Mouse (Mus musculus): ENCODE measurements around the gene Usf2. TPM values are rescaled to one million over a fixed set of nuclear protein-coding genes. Genes with fewer than 3 reads are reported as not detected.

The Usf2 gene
- polyA plus RNA-seq, 1 experiment from 2014 or later: 20.5 TPM

GRCm38 (mm10) chr7:30962862-30963261, 6.3 kb upstream of the Usf2 start:
- H3K4me3 ChIP-seq (ENCODE audit: low read length): no peak overlapping the region

GRCm38 (mm10) chr7:30959786-30960349, 3.3 kb upstream of the Usf2 start:
- Histone ChIP-seq H3K4me1 (replicated peaks; ENCODE audit: control insufficient read depth, insufficient read depth, low read length) (peaks cover 10% of the 10 kb centered on the region), H3K36me3 (ENCODE audit: control insufficient read depth, insufficient read depth, low read length) (no peaks in the 10 kb centered on the region; the same call in 1 of the 2 replicates), H3K27ac (ENCODE audit: low read length) (no peak overlapping the region), H3K9me3 (ENCODE audit: control insufficient read depth, low read length) (no peaks in the 10 kb centered on the region), H3K27me3 (ENCODE audit: control insufficient read depth, insufficient read depth, low read depth, low read length) (no peaks in the 10 kb centered on the region), H3K4me2 (ENCODE audit: low read depth, low read length) (no peak overlapping the region), H3K4me3 (ENCODE audit: low read length) (no peak overlapping the region), H3K9ac (ENCODE audit: low read length) (no peak overlapping the region)
- no peak for ATAC-seq (ENCODE audit: low read depth)
- 88% methylated on average over 6 of the region's 6 CpGs for WGBS

More at GRCm38 (mm10) chr7:30962862-30963261, 6.3 kb upstream of the Usf2 start:
- Histone ChIP-seq H3K9me3 (ENCODE audit: control insufficient read depth, low read length) (no peaks in the 10 kb centered on the region), H3K36me3 (ENCODE audit: control insufficient read depth, insufficient read depth, low read length) (no peaks in the 10 kb centered on the region; the same call in 1 of the 2 replicates), H3K4me2 (ENCODE audit: low read depth, low read length) (no peak overlapping the region), H3K27ac (ENCODE audit: low read length) (no peak overlapping the region), H3K4me1 (replicated peaks; ENCODE audit: control insufficient read depth, insufficient read depth, low read length) (peaks cover 4% of the 10 kb centered on the region; the same call in 1 of the 2 replicates), H3K27me3 (ENCODE audit: control insufficient read depth, insufficient read depth, low read depth, low read length) (no peaks in the 10 kb centered on the region), H3K9ac (ENCODE audit: low read length) (no peak overlapping the region)
- WGBS: 90% methylated on average over 5 of the region's 5 CpGs
- no peak for ATAC-seq (ENCODE audit: low read depth)

- H3K9ac ChIP-seq (ENCODE audit: low read length): no peak overlapping the region
- no peak overlapping the region for H3K4me2 ChIP-seq (ENCODE audit: low read depth, low read length)
- H3K4me3 ChIP-seq (ENCODE audit: low read length): no peak overlapping the region
- peaks cover 10% of the 10 kb centered on the region for H3K4me1 ChIP-seq (replicated peaks; ENCODE audit: control insufficient read depth, insufficient read depth, low read length)
- H3K27me3 ChIP-seq (ENCODE audit: control insufficient read depth, insufficient read depth, low read depth, low read length): no peaks in the 10 kb centered on the region
- peaks cover 8% of the 10 kb centered on the region for H3K36me3 ChIP-seq (ENCODE audit: control insufficient read depth, insufficient read depth, low read length)
- no peaks in the 10 kb centered on the region for H3K9me3 ChIP-seq (ENCODE audit: control insufficient read depth, low read length)
- no peak overlapping the region for H3K27ac ChIP-seq (ENCODE audit: low read length)
- no peak for ATAC-seq (ENCODE audit: low read depth)
- WGBS: 95% methylated on average over 9 of the region's 9 CpGs
These were observed 2.4 kb upstream of the Usf2 start for GRCm38 (mm10) chr7:30958866-30959487.

GRCm38 (mm10) chr7:30958109-30958865, 1.7 kb upstream of the Usf2 start:
- Histone ChIP-seq H3K9me3 (ENCODE audit: control insufficient read depth, low read length) (no peaks in the 10 kb centered on the region), H3K4me3 (ENCODE audit: low read length) (peak overlapping the region; percentile 81), H3K4me2 (ENCODE audit: low read depth, low read length) (peak overlapping the region; percentile 88), H3K27ac (ENCODE audit: low read length) (peak overlapping the region; percentile 98), H3K4me1 (replicated peaks; ENCODE audit: control insufficient read depth, insufficient read depth, low read length) (peaks cover 10% of the 10 kb centered on the region), H3K27me3 (ENCODE audit: control insufficient read depth, insufficient read depth, low read depth, low read length) (no peaks in the 10 kb centered on the region), H3K36me3 (ENCODE audit: control insufficient read depth, insufficient read depth, low read length) (peaks cover 15% of the 10 kb centered on the region), H3K9ac (ENCODE audit: low read length) (peak overlapping the region; percentile 98)
- WGBS: 66% methylated on average over 28 of the region's 28 CpGs
- no peak for ATAC-seq (ENCODE audit: low read depth)

GRCm38 (mm10) chr7:30957367-30957783, 772 bp upstream of the Usf2 start:
- under 1% methylated on average over 43 of the region's 43 CpGs for WGBS
- Histone ChIP-seq H3K4me2 (ENCODE audit: low read depth, low read length) (peak overlapping the region; percentile 88), H3K4me3 (ENCODE audit: low read length) (peak overlapping the region; percentile 81), H3K27me3 (ENCODE audit: control insufficient read depth, insufficient read depth, low read depth, low read length) (no peaks in the 10 kb centered on the region), H3K36me3 (ENCODE audit: control insufficient read depth, insufficient read depth, low read length) (peaks cover 24% of the 10 kb centered on the region), H3K27ac (ENCODE audit: low read length) (peak overlapping the region; percentile 98), H3K9ac (ENCODE audit: low read length) (peak overlapping the region; percentile 98), H3K4me1 (replicated peaks; ENCODE audit: control insufficient read depth, insufficient read depth, low read length) (peaks cover 10% of the 10 kb centered on the region), H3K9me3 (ENCODE audit: control insufficient read depth, low read length) (no peaks in the 10 kb centered on the region)
- peak; percentile 65 for ATAC-seq (ENCODE audit: low read depth)

- Histone ChIP-seq H3K36me3 (ENCODE audit: control insufficient read depth, insufficient read depth, low read length) (peaks cover 30% of the 10 kb centered on the region), H3K9ac (ENCODE audit: low read length) (peak overlapping the region; percentile 98), H3K27ac (ENCODE audit: low read length) (peak overlapping the region; percentile 98), H3K9me3 (ENCODE audit: control insufficient read depth, low read length) (no peaks in the 10 kb centered on the region), H3K4me3 (ENCODE audit: low read length) (peak overlapping the region; percentile 81), H3K4me1 (replicated peaks; ENCODE audit: control insufficient read depth, insufficient read depth, low read length) (peaks cover 10% of the 10 kb centered on the region), H3K27me3 (ENCODE audit: control insufficient read depth, insufficient read depth, low read depth, low read length) (no peaks in the 10 kb centered on the region), H3K4me2 (ENCODE audit: low read depth, low read length) (peak overlapping the region; percentile 88)
- peak; percentile 41 for ATAC-seq (ENCODE audit: low read depth)
- WGBS: 0% methylated on average over 4 of the region's 49 CpGs
These were observed 249 bp downstream of the Usf2 start for GRCm38 (mm10) chr7:30956357-30956751.

GRCm38 (mm10) chr7:30955584-30956356, 833 bp downstream of the Usf2 start:
- Histone ChIP-seq H3K4me3 (ENCODE audit: low read length) (peak overlapping the region; percentile 81), H3K9me3 (ENCODE audit: control insufficient read depth, low read length) (no peaks in the 10 kb centered on the region), H3K9ac (ENCODE audit: low read length) (peak overlapping the region; percentile 98), H3K36me3 (ENCODE audit: control insufficient read depth, insufficient read depth, low read length) (peaks cover 33% of the 10 kb centered on the region), H3K4me2 (ENCODE audit: low read depth, low read length) (peak overlapping the region; percentile 88), H3K27ac (ENCODE audit: low read length) (peak overlapping the region; percentile 98), H3K27me3 (ENCODE audit: control insufficient read depth, insufficient read depth, low read depth, low read length) (no peaks in the 10 kb centered on the region), H3K4me1 (replicated peaks; ENCODE audit: control insufficient read depth, insufficient read depth, low read length) (peaks cover 10% of the 10 kb centered on the region)
- under 1% methylated on average over 35 of the region's 64 CpGs for WGBS
- peak; percentile 79 for ATAC-seq (ENCODE audit: low read depth)

- Histone ChIP-seq H3K9me3 (ENCODE audit: control insufficient read depth, low read length) (no peaks in the 10 kb centered on the region), H3K36me3 (ENCODE audit: control insufficient read depth, insufficient read depth, low read length) (peaks cover 38% of the 10 kb centered on the region), H3K27ac (ENCODE audit: low read length) (no peak overlapping the region), H3K4me3 (ENCODE audit: low read length) (peak overlapping the region; percentile 81), H3K27me3 (ENCODE audit: control insufficient read depth, insufficient read depth, low read depth, low read length) (no peaks in the 10 kb centered on the region), H3K4me1 (replicated peaks; ENCODE audit: control insufficient read depth, insufficient read depth, low read length) (peaks cover 10% of the 10 kb centered on the region), H3K4me2 (ENCODE audit: low read depth, low read length) (peak overlapping the region; percentile 88), H3K9ac (ENCODE audit: low read length) (no peak overlapping the region)
- no peak for ATAC-seq (ENCODE audit: low read depth)
- 81% methylated on average over 12 of the region's 12 CpGs for WGBS
These were observed 1.6 kb downstream of the Usf2 start for GRCm38 (mm10) chr7:30954971-30955520.
